Mouse (Mus musculus) R1 (cell line): ENCODE data around the gene Trip10.
"Not testable (repeated sequence)": the region's sequence is repeated elsewhere in the genome, so short reads cannot be mapped to it uniquely, and the experiment has no call there.

Experiments used
- DNase-seq: peaks from one replicate; pipeline ENCODE4 v3.0.0-alpha.2; 2018; ENCODE audit warnings: low read depth, low spot score

Gene Trip10

GRCm38 (mm10) chr17:57264164-57264563, 14.9 kb downstream of the Trip10 start:
- no peak for DNase-seq

GRCm38 (mm10) chr17:57264972-57265945, 16.0 kb downstream of the Trip10 start:
- DNase-seq, result peak; percentile 88

GRCm38 (mm10) chr17:57267556-57268126, 18.4 kb downstream of the Trip10 start:
- no peak for DNase-seq

GRCm38 (mm10) chr17:57271301-57271700, 22.0 kb downstream of the Trip10 start:
- DNase-seq, result no peak

GRCm38 (mm10) chr17:57273846-57274245, 24.6 kb downstream of the Trip10 start:
- DNase-seq, result peak; percentile 77

GRCm38 (mm10) chr17:57274686-57275085, 25.4 kb downstream of the Trip10 start:
- DNase-seq, result peak; percentile 15

GRCm38 (mm10) chr17:57275111-57275996, 26.1 kb downstream of the Trip10 start:
- peak; percentile 85 for DNase-seq

GRCm38 (mm10) chr17:57275997-57276351, 26.7 kb downstream of the Trip10 start:
- no peak for DNase-seq

GRCm38 (mm10) chr17:57276634-57277121, 27.4 kb downstream of the Trip10 start:
- peak; percentile 90 for DNase-seq

- not testable (repeated sequence) for DNase-seq
Observed at GRCm38 (mm10) chr17:57277598-57278261, 28.5 kb downstream of the Trip10 start.

- no peak for DNase-seq
Observed at GRCm38 (mm10) chr17:57278537-57278936, 29.3 kb downstream of the Trip10 start.

- no peak for DNase-seq
Observed at GRCm38 (mm10) chr17:57278943-57279590, 29.8 kb downstream of the Trip10 start, which contains the start of gene Vav1. Gene Vav1, plus strand, starts transcription at chr17:57279100.

GRCm38 (mm10) chr17:57279591-57280224, 30.5 kb downstream of the Trip10 start:
- DNase-seq, result no peak

- no peak for DNase-seq
Observed at GRCm38 (mm10) chr17:57280411-57280810, 31.2 kb downstream of the Trip10 start.

- DNase-seq, result no peak
Observed at GRCm38 (mm10) chr17:57283906-57284305, 34.7 kb downstream of the Trip10 start.

- no peak for DNase-seq
Observed at GRCm38 (mm10) chr17:57285077-57285476, 35.8 kb downstream of the Trip10 start.

GRCm38 (mm10) chr17:57286718-57287355, 37.6 kb downstream of the Trip10 start:
- no peak for DNase-seq

GRCm38 (mm10) chr17:57289252-57289651, 40.0 kb downstream of the Trip10 start:
- no peak for DNase-seq

- no peak for DNase-seq
Observed at GRCm38 (mm10) chr17:57290001-57290670, 40.9 kb downstream of the Trip10 start.
